ENCODE assay signal across 8 mouse cellular contexts in genomic region chr8:84847684-84848435, GRCm38 (mm10). TPM values are rescaled to one million over a fixed set of nuclear protein-coding genes. Genes with fewer than 3 reads are reported as not detected.
DNase-seq lines count a peak whose midpoint lies in the region; ATAC-seq and TF ChIP-seq lines count a peak whose summit lies in the region.

No protein-coding gene starts in this region.

- peak overlapping the region; percentile 76 for H3K9ac ChIP-seq in ES-Bruce4 (ENCODE audit: low read depth, poor library complexity, severe bottlenecking)
- H3K9ac ChIP-seq in forebrain, embryonic 11.5 days (ENCODE audit: low read length): peak overlapping the region; percentile 77
- H3K9ac ChIP-seq in liver, embryonic 11.5 days (ENCODE audit: low read depth, low read length): peak overlapping the region; percentile 87

- no peak for DNase-seq in gastrocnemius, adult 2 months
- no peak for DNase-seq in gastrocnemius, postnatal 4 days (ENCODE audit: low spot score in 2 of 2)
- no peak for DNase-seq in forebrain, embryonic 11.5 days (ENCODE audit: low spot score)
- no peak for DNase-seq in liver, embryonic 11.5 days (ENCODE audit: low spot score)
- peak; percentile 27 for DNase-seq in splenic B cell, adult 2 months (ENCODE audit: low read depth, low spot score)

- peak overlapping the region; percentile 80 for H3K4me3 ChIP-seq in gastrocnemius, adult 2 months
- peak overlapping the region; percentile 18 for H3K4me3 ChIP-seq in ES-Bruce4 (ENCODE audit: low read depth, low read length)
- H3K4me3 ChIP-seq in forebrain, embryonic 11.5 days (ENCODE audit: low read depth, low read length): peak overlapping the region; percentile 98; the same call in 1 of the 2 replicates
- H3K4me3 ChIP-seq in liver, embryonic 11.5 days (ENCODE audit: low read depth, low read length): peak overlapping the region; percentile 97

- no peaks in the 10 kb centered on the region for H3K4me1 ChIP-seq in ES-Bruce4 (ENCODE audit: control insufficient read depth, insufficient read depth, low read length)
- H3K4me1 ChIP-seq in forebrain, embryonic 11.5 days (replicated peaks; ENCODE audit: control insufficient read depth, insufficient read depth, low read length): peaks cover 15% of the 10 kb centered on the region
- H3K4me1 ChIP-seq in liver, embryonic 11.5 days (replicated peaks; ENCODE audit: control insufficient read depth, insufficient read depth, low read length): peaks cover 27% of the 10 kb centered on the region

- peak overlapping the region; percentile 93 for H3K27ac ChIP-seq in gastrocnemius, adult 2 months
- H3K27ac ChIP-seq in ES-Bruce4 (ENCODE audit: insufficient read depth, low read length): peak overlapping the region; percentile 94
- H3K27ac ChIP-seq in forebrain, embryonic 11.5 days (ENCODE audit: low read depth, low read length): no peak overlapping the region; the same call in 1 of the 2 replicates
- H3K27ac ChIP-seq in liver, embryonic 11.5 days (ENCODE audit: low read depth, low read length): peak overlapping the region; percentile 94

- 67% methylated on average over 6 of the region's 6 CpGs for WGBS in forebrain, embryonic 11.5 days
- WGBS in liver, embryonic 11.5 days: 22% methylated on average over 6 of the region's 6 CpGs

- TF ChIP-seq POLR2A in ES-Bruce4 (IDR thresholded peaks at IDR 0.05; ENCODE audit: insufficient read depth, low read length): no peak

- H3K9me3 ChIP-seq in ES-Bruce4 (replicated peaks; ENCODE audit: control insufficient read depth, insufficient read depth, low read length, poor library complexity, severe bottlenecking): no peaks in the 10 kb centered on the region
- H3K9me3 ChIP-seq in forebrain, embryonic 11.5 days (ENCODE audit: control insufficient read depth, low read length): no peaks in the 10 kb centered on the region
- no peaks in the 10 kb centered on the region for H3K9me3 ChIP-seq in liver, embryonic 11.5 days (ENCODE audit: control insufficient read depth, low read length)

- H3K36me3 ChIP-seq in ES-Bruce4 (ENCODE audit: control insufficient read depth, insufficient read depth, low read length, poor library complexity, severe bottlenecking): peaks cover 26% of the 10 kb centered on the region
- H3K36me3 ChIP-seq in forebrain, embryonic 11.5 days (ENCODE audit: control insufficient read depth, insufficient read depth, low read length): peaks cover 20% of the 10 kb centered on the region; the same call in 1 of the 2 replicates
- H3K36me3 ChIP-seq in liver, embryonic 11.5 days (ENCODE audit: control insufficient read depth, insufficient read depth, low read length): peaks cover 30% of the 10 kb centered on the region
- H3K36me3 ChIP-seq in splenic B cell, adult 2 months (ENCODE audit: control insufficient read depth, insufficient read depth, low read length, poor library complexity, severe bottlenecking): peaks cover 18% of the 10 kb centered on the region

- H3K4me2 ChIP-seq in forebrain, embryonic 11.5 days (ENCODE audit: low read depth, low read length, severe bottlenecking): peak overlapping the region; percentile 59; the same call in 1 of the 2 replicates
- H3K4me2 ChIP-seq in liver, embryonic 11.5 days: peak overlapping the region; percentile 95

- TF ChIP-seq CTCF in gastrocnemius, adult 2 months (IDR thresholded peaks at IDR 0.05): no peak
- no peak for TF ChIP-seq CTCF in ES-Bruce4 (IDR thresholded peaks at IDR 0.05; ENCODE audit: low read depth, low read length)

- H3K27me3 ChIP-seq in ES-Bruce4 (ENCODE audit: control insufficient read depth, insufficient read depth, low read length, poor library complexity, severe bottlenecking): no peaks in the 10 kb centered on the region
- H3K27me3 ChIP-seq in forebrain, embryonic 11.5 days (ENCODE audit: control insufficient read depth, insufficient read depth, low read length): no peaks in the 10 kb centered on the region
- H3K27me3 ChIP-seq in liver, embryonic 11.5 days (replicated peaks; ENCODE audit: control insufficient read depth, insufficient read depth, low read length): no peaks in the 10 kb centered on the region
- no peaks in the 10 kb centered on the region for H3K27me3 ChIP-seq in splenic B cell, adult 2 months (ENCODE audit: control insufficient read depth, insufficient read depth, low read length, poor library complexity, severe bottlenecking)

- TF ChIP-seq EP300 in ES-Bruce4 (IDR thresholded peaks at IDR 0.05; ENCODE audit: insufficient read depth, low read depth, low read length): 0 out of 2 replicates have a peak, but pooled peaks have one; percentile 40

- intact Hi-C loops in gastrocnemius, adult 2 months (cut with DNase I): loop anchor here (5.0 kb wide), 2 partner anchors 54 to 129 kb away; partner anchors contain the start of genes Junb and Klf1

- no peak for ATAC-seq in forebrain, embryonic 11.5 days (replicated peaks; ENCODE audit: low FRiP score)
- ATAC-seq in liver, embryonic 11.5 days (replicated peaks; ENCODE audit: low FRiP score): no peak
- no peak for ATAC-seq in erythroid progenitor cell, adult 5-6 weeks (replicated peaks; ENCODE audit: low FRiP score, poor library complexity, severe bottlenecking)
- no peak for ATAC-seq in activated CD4-positive, CD25-positive, alpha-beta regulatory T cell, adult 4 months

RNA-seq across cellular contexts. Expression of gene Calr, which starts 1.1 kb away (rescaled TPM):
- total RNA-seq in gastrocnemius, adult 2 months (2021): 100 to 1,000 TPM; 149 to 205 TPM
- 100 to 1,000 TPM; 339 to 368 TPM for total RNA-seq in gastrocnemius, postnatal 4 days (2021)
- 507 and 546 TPM in 2 replicates for polyA plus RNA-seq in ES-Bruce4 (2011; ENCODE audit: insufficient read depth, insufficient read length, low read depth, missing spikeins)
- polyA plus RNA-seq in forebrain, embryonic 11.5 days (2014; fragmentation: Nextera tagmentation; extraction: Ambion mirVana): 722 and 731 TPM in 2 replicates
- polyA plus RNA-seq in liver, embryonic 11.5 days (2014; fragmentation: Nextera tagmentation; extraction: Ambion mirVana): 860 and 893 TPM in 2 replicates
- 261 and 337 TPM in 2 replicates for total RNA-seq in erythroid progenitor cell, adult 5-6 weeks (2015; ENCODE audit: low replicate concordance)
- 660 and 677 TPM in 2 replicates for total RNA-seq in erythroid progenitor cell, adult 5-6 weeks (2017; ENCODE audit: low replicate concordance)
- polyA plus RNA-seq in activated CD4-positive, CD25-positive, alpha-beta regulatory T cell, adult 4 months (2017; shearing (Covaris generic)): 100 to 1,000 TPM; 269 to 303 TPM

RNA-seq across cellular contexts. Expression of gene Rad23a, which starts 7.4 kb away (rescaled TPM):
- total RNA-seq in gastrocnemius, adult 2 months (2021): 100 to 1,000 TPM; 159 to 172 TPM
- total RNA-seq in gastrocnemius, postnatal 4 days (2021): 100 to 1,000 TPM; 121 to 123 TPM
- polyA plus RNA-seq in ES-Bruce4 (2011; ENCODE audit: insufficient read depth, insufficient read length, low read depth, missing spikeins): 68.0 and 76.1 TPM in 2 replicates
- 102 and 110 TPM in 2 replicates for polyA plus RNA-seq in forebrain, embryonic 11.5 days (2014; fragmentation: Nextera tagmentation; extraction: Ambion mirVana)
- polyA plus RNA-seq in liver, embryonic 11.5 days (2014; fragmentation: Nextera tagmentation; extraction: Ambion mirVana): 188 and 191 TPM in 2 replicates
- total RNA-seq in erythroid progenitor cell, adult 5-6 weeks (2015; ENCODE audit: low replicate concordance): 273 and 355 TPM in 2 replicates
- 296 and 306 TPM in 2 replicates for total RNA-seq in erythroid progenitor cell, adult 5-6 weeks (2017; ENCODE audit: low replicate concordance)
- 100 to 1,000 TPM; 125 to 131 TPM for polyA plus RNA-seq in activated CD4-positive, CD25-positive, alpha-beta regulatory T cell, adult 4 months (2017; shearing (Covaris generic))

RNA-seq across cellular contexts. Expression of gene Farsa, which starts 8.9 kb away (rescaled TPM):
- total RNA-seq in gastrocnemius, adult 2 months (2021): 10 to 100 TPM; 23.8 to 24.9 TPM
- total RNA-seq in gastrocnemius, postnatal 4 days (2021): 10 to 100 TPM; 37.2 to 41.3 TPM
- 50.8 and 52.6 TPM in 2 replicates for polyA plus RNA-seq in ES-Bruce4 (2011; ENCODE audit: insufficient read depth, insufficient read length, low read depth, missing spikeins)
- 112 and 120 TPM in 2 replicates for polyA plus RNA-seq in forebrain, embryonic 11.5 days (2014; fragmentation: Nextera tagmentation; extraction: Ambion mirVana)
- 130 TPM in 2 replicates for polyA plus RNA-seq in liver, embryonic 11.5 days (2014; fragmentation: Nextera tagmentation; extraction: Ambion mirVana)
- 11.2 and 19.7 TPM in 2 replicates for total RNA-seq in erythroid progenitor cell, adult 5-6 weeks (2015; ENCODE audit: low replicate concordance)
- total RNA-seq in erythroid progenitor cell, adult 5-6 weeks (2017; ENCODE audit: low replicate concordance): 29.4 and 35.6 TPM in 2 replicates
- polyA plus RNA-seq in activated CD4-positive, CD25-positive, alpha-beta regulatory T cell, adult 4 months (2017; shearing (Covaris generic)): 10 to 100 TPM; 45.8 to 58.4 TPM

RNA-seq across cellular contexts. Expression of gene Gadd45gip1, which starts 16.5 kb away (rescaled TPM):
- 10 to 100 TPM; 16.2 to 30.4 TPM for total RNA-seq in gastrocnemius, adult 2 months (2021)
- total RNA-seq in gastrocnemius, postnatal 4 days (2021): 10 to 100 TPM; 33.3 to 36.0 TPM
- 19.5 and 20.5 TPM in 2 replicates for polyA plus RNA-seq in ES-Bruce4 (2011; ENCODE audit: insufficient read depth, insufficient read length, low read depth, missing spikeins)
- polyA plus RNA-seq in forebrain, embryonic 11.5 days (2014; fragmentation: Nextera tagmentation; extraction: Ambion mirVana): 41.0 and 44.3 TPM in 2 replicates
- 87.8 and 90.6 TPM in 2 replicates for polyA plus RNA-seq in liver, embryonic 11.5 days (2014; fragmentation: Nextera tagmentation; extraction: Ambion mirVana)
- 6.7 and 7.6 TPM in 2 replicates for total RNA-seq in erythroid progenitor cell, adult 5-6 weeks (2015; ENCODE audit: low replicate concordance)
- total RNA-seq in erythroid progenitor cell, adult 5-6 weeks (2017; ENCODE audit: low replicate concordance): 11.3 and 16.4 TPM in 2 replicates
- 10 to 100 TPM; 18.5 to 21.5 TPM for polyA plus RNA-seq in activated CD4-positive, CD25-positive, alpha-beta regulatory T cell, adult 4 months (2017; shearing (Covaris generic))

RNA-seq across cellular contexts. Expression of gene Syce2, which starts 24.1 kb away (rescaled TPM):
- total RNA-seq in gastrocnemius, adult 2 months (2021): 1 to 10 TPM; 1.2 to 1.8 TPM
- total RNA-seq in gastrocnemius, postnatal 4 days (2021): 10 to 100 TPM; 15.3 to 18.0 TPM
- 93.8 and 97.1 TPM in 2 replicates for polyA plus RNA-seq in ES-Bruce4 (2011; ENCODE audit: insufficient read depth, insufficient read length, low read depth, missing spikeins)
- 86.2 and 87.8 TPM in 2 replicates for polyA plus RNA-seq in forebrain, embryonic 11.5 days (2014; fragmentation: Nextera tagmentation; extraction: Ambion mirVana)
- polyA plus RNA-seq in liver, embryonic 11.5 days (2014; fragmentation: Nextera tagmentation; extraction: Ambion mirVana): 144 and 160 TPM in 2 replicates
- total RNA-seq in erythroid progenitor cell, adult 5-6 weeks (2015; ENCODE audit: low replicate concordance): 65.2 and 133 TPM in 2 replicates
- 9.2 and 29.9 TPM in 2 replicates for total RNA-seq in erythroid progenitor cell, adult 5-6 weeks (2017; ENCODE audit: low replicate concordance)
- 10 to 100 TPM in 1 of 2 experiments, 1 to 10 TPM in 1; 8.2 to 15.0 TPM for polyA plus RNA-seq in activated CD4-positive, CD25-positive, alpha-beta regulatory T cell, adult 4 months (2017; shearing (Covaris generic))

Comparison
In these comparisons a context has a peak if more than half of its experiments do, and no peak if none do; other contexts are left out.
1. H3K4me3 ChIP-seq: peak in every context shown above with its lines; median percentile 98 in forebrain, embryonic 11.5 days; 97 in liver, embryonic 11.5 days; 80 in gastrocnemius, adult 2 months; 18 in ES-Bruce4.